Mouse (Mus musculus) heart, adult 2 months (tissue): ENCODE data around the gene Galns. TPM values are rescaled to one million over a fixed set of nuclear protein-coding genes. Genes with fewer than 3 reads are reported as not detected.
A peak's percentile ranks its signal among the peaks of the same experiment; 100 is the strongest.

Source experiments
- DNase-seq, 2 experiments: peaks; one replicate each; pipeline ENCODE4 v3.0.0; 2021
- H3K27ac ChIP-seq: fragments of 200-600 bp; 2 replicates; pipeline ENCODE4 v1.8.1; 2022
- H3K27me3 ChIP-seq: fragments of 200-500 bp; 2 replicates; pipeline ENCODE4 v1.6.1; 2012; ENCODE audit warnings: mild to moderate bottlenecking, low read length, inconsistent platforms, mixed read lengths; ENCODE audit not compliant: control insufficient read depth, insufficient read depth
- H3K36me3 ChIP-seq: fragments of 200-500 bp; 2 replicates; pipeline ENCODE4 v1.6.1; 2012; ENCODE audit warnings: low read length, inconsistent platforms; ENCODE audit not compliant: control insufficient read depth, insufficient read depth
- H3K4me1 ChIP-seq: fragments of 200-500 bp; 2 replicates; pipeline ENCODE4 v1.6.1; 2011; ENCODE audit warnings: low read length; ENCODE audit not compliant: control insufficient read depth, insufficient read depth
- H3K4me3 ChIP-seq: fragments of 200-600 bp; 2 replicates; pipeline ENCODE4 v1.8.1; 2022
- H3K79me2 ChIP-seq: fragments of 200-500 bp; replicated peaks from 2 replicates; pipeline ENCODE4 v1.6.1; 2012; ENCODE audit warnings: mild to moderate bottlenecking, inconsistent platforms, low read length, moderate library complexity, mixed read lengths; ENCODE audit not compliant: control insufficient read depth, insufficient read depth
- H3K9ac ChIP-seq: fragments of 200-500 bp; 2 replicates; pipeline ENCODE4 v1.6.1; 2012; ENCODE audit warnings: low read depth, mild to moderate bottlenecking, control low read depth, inconsistent platforms, low read length, mixed read lengths
- CTCF ChIP-seq: fragments of 200-600 bp; IDR thresholded peaks from 2 replicates; pipeline ENCODE4 v1.8.1; 2022; ENCODE audit warnings: antibody characterized with exemption, mild to moderate bottlenecking, moderate library complexity
- EP300 ChIP-seq: fragments of 200-500 bp; IDR thresholded peaks from 2 replicates; pipeline ENCODE4 v1.6.1; 2011; ENCODE audit warnings: low read depth, low read length, control low read depth; ENCODE audit not compliant: insufficient read depth
- POLR2A ChIP-seq: fragments of 200-500 bp; IDR thresholded peaks from 2 replicates; pipeline ENCODE4 v1.6.1; 2011; ENCODE audit warnings: mild to moderate bottlenecking, low read depth, low read length, control low read depth; ENCODE audit not compliant: insufficient read depth
- WGBS: fragments of 180-500 bp; shearing (Covaris S2); methylation state at CpG from one replicate; pipeline ENCODE4 v1.1.7; 2018; 5-methylcytosine and 5-hydroxymethylcytosine counted together
- intact Hi-C: fragments of 180-260 bp; cut with DNase I; formaldehyde crosslinking; loops from one replicate; pipeline ENCODE4 v1.15.1; 2025
- polyA plus RNA-seq: library from polyadenylated mRNA; depleted of rRNA; stranded (reverse); fragments of >200 nt; gene quantifications from 2 replicates; pipeline ENCODE4 v1.2.3, GENCODE M21; 2012
- total RNA-seq, 2 experiments: library from RNA; stranded (reverse); gene quantifications; 2 replicates each; pipeline ENCODE4 v1.2.3; 2021

Galns gene
- total and polyA plus RNA-seq, 3 experiments = 3.1 to 5.0 (median 3.2) TPM

DNA sequence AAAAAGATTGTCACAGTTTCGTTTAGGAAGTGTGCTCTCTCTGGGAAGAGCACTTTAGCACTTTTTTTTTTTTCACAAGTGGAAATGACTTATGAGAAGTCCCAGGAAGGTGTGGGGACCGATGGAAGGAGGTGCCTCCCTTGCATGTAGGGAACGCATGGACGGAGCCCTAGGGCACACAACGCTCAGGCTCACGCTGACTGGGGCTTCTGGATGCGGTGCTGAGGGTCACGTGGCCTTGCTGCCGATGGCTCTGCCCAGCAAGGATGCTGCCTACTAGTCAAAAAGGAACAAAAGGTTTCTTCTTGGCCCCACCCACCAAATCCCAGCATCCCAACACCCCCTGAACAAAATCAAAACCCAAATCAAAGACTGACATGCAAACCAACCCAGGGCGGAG, 18.1 kb upstream of the Galns start:
- DNase-seq = no peak
- 79% methylated on average over 10 of the region's 10 CpGs for WGBS
- H3K36me3 ChIP-seq = no peaks in the 10 kb centered on the region
- intact Hi-C loops = no loop called here
- H3K9ac ChIP-seq = no peak overlapping the region
- H3K79me2 ChIP-seq = no peaks in the 10 kb centered on the region
- TF ChIP-seq CTCF (no peak), EP300 (no peak), POLR2A (no peak)
- H3K4me3 ChIP-seq = no peak overlapping the region
- H3K4me1 ChIP-seq = peaks cover 4% of the 10 kb centered on the region
- no peaks in the 10 kb centered on the region for H3K27me3 ChIP-seq
- H3K27ac ChIP-seq = no peak overlapping the region

- Histone ChIP-seq H3K4me3 (no peak overlapping the region), H3K9ac (no peak overlapping the region), H3K36me3 (no peaks in the 10 kb centered on the region), H3K4me1 (peaks cover 7% of the 10 kb centered on the region), H3K27me3 (no peaks in the 10 kb centered on the region), H3K79me2 (no peaks in the 10 kb centered on the region), H3K27ac (no peak overlapping the region)
- TF ChIP-seq EP300 (no peak), POLR2A (no peak), CTCF (no peak)
- DNase-seq = no peak
- intact Hi-C loops = no loop called here
- 39% methylated on average over 2 of the region's 2 CpGs for WGBS
Observed at GRCm38 (mm10) chr8:122626896-122627295, 15.6 kb upstream of the Galns start.

- H3K9ac ChIP-seq = no peak overlapping the region
- H3K79me2 ChIP-seq = no peaks in the 10 kb centered on the region
- TF ChIP-seq CTCF = no peak
- no peak overlapping the region for H3K4me3 ChIP-seq
- no peak overlapping the region for H3K27ac ChIP-seq
- H3K36me3 ChIP-seq = no peaks in the 10 kb centered on the region
- no peak for DNase-seq
- intact Hi-C loops = no loop called here
- H3K27me3 ChIP-seq = no peaks in the 10 kb centered on the region
- WGBS = 63% methylated on average over 9 of the region's 9 CpGs
- peaks cover 7% of the 10 kb centered on the region for H3K4me1 ChIP-seq
Observed at GRCm38 (mm10) chr8:122625811-122626210, 14.5 kb upstream of the Galns start.

DNA sequence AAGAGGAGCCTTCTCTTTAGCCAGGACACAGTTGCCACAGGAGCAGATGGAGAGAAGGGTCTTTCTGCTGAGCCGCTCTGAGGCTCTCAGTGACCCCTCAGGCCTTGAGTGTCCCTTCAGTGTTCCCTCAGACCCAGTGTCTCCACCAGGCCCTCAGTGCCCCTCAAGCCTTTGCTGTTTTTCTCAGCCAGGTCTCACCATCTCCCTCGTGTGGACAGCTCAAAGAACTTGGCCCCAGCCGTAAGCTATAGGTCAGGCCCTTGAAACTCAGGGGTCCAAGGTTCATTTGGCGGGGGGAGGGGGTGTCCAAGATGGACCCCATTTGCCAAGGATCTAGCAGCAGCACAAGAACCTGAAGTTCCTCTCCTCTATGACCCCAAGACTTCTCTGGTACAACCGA, 13.4 kb upstream of the Galns start:
- Histone ChIP-seq H3K9ac (no peak overlapping the region), H3K4me1 (peaks cover 7% of the 10 kb centered on the region), H3K27ac (peak overlapping the region; percentile 43; the same call in 1 of the 2 replicates), H3K36me3 (no peaks in the 10 kb centered on the region), H3K27me3 (no peaks in the 10 kb centered on the region), H3K79me2 (no peaks in the 10 kb centered on the region), H3K4me3 (no peak overlapping the region)
- TF ChIP-seq EP300 = no peak
- no peak for TF ChIP-seq POLR2A
- TF ChIP-seq CTCF = peak; percentile 20; the same call in 1 of the 2 replicates
- DNase-seq = no peak
- intact Hi-C loops = loop anchor here (5.0 kb wide), 1 partner anchor 73 kb away; the partner anchor contains the start of gene Cbfa2t3
- WGBS = 78% methylated on average over 5 of the region's 5 CpGs

- no peak overlapping the region for H3K9ac ChIP-seq
- H3K27ac ChIP-seq = peak overlapping the region; percentile 43
- no peak for TF ChIP-seq POLR2A
- no peak for TF ChIP-seq EP300
- TF ChIP-seq CTCF = no peak
- H3K4me1 ChIP-seq = peaks cover 7% of the 10 kb centered on the region
- 54% methylated on average over 17 of the region's 17 CpGs for WGBS
- H3K4me3 ChIP-seq = no peak overlapping the region
- H3K79me2 ChIP-seq = no peaks in the 10 kb centered on the region
- peak; percentile 56 to 75 for DNase-seq
- intact Hi-C loops = loop anchor here (5.0 kb wide), 1 partner anchor 73 kb away; the partner anchor contains the start of gene Cbfa2t3
- no peaks in the 10 kb centered on the region for H3K27me3 ChIP-seq
- no peaks in the 10 kb centered on the region for H3K36me3 ChIP-seq
Observed at GRCm38 (mm10) chr8:122623844-122624642, 12.8 kb upstream of the Galns start.

DNA sequence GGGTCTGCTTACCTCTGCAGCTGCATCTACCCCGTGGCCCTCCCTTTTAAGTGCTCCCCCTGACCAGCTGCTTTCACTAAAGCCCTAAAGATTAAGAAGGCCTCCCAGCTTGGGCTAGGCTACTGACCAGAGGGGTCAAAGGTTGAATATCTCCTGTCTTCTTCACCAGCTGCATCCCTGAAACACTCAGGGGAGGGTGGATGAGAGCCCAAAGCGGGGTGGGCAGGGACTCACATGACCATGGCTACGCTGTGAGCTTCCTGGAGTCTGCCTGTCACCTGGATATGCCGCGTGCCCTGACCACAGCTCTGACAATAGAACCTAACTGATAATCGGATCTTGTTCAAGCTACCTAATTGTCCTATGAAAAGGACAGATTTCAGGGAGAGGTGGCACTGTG, 11.5 kb upstream of the Galns start, which contains the start of gene Pabpn1l:
Pabpn1l (minus strand) TSS at position 13 of the 400 bp plus-strand sequence.
- Histone ChIP-seq H3K4me3 (no peak within 1 kb of the TSS), H3K79me2 (no peaks in the 10 kb centered on the region), H3K36me3 (no peaks in the 10 kb centered on the region), H3K9ac (no peak within 1 kb of the TSS), H3K27me3 (no peaks in the 10 kb centered on the region), H3K27ac (no peak within 1 kb of the TSS), H3K4me1 (peaks cover 10% of the 10 kb centered on the region)
- intact Hi-C loops = loop anchor here (5.0 kb wide), 1 partner anchor 75 kb away; the partner anchor contains the start of gene Cbfa2t3
- DNase-seq = no peak
- TF ChIP-seq POLR2A (no peak), EP300 (no peak), CTCF (no peak)
- 78% methylated on average over 6 of the region's 6 CpGs for WGBS
